Mouse (Mus musculus): Measurements from ENCODE around the gene Mical2. TPM values are rescaled to one million over a fixed set of nuclear protein-coding genes. Genes with fewer than 3 reads are reported as not detected.

The Mical2 gene
- polyA plus RNA-seq, 1 experiment from 2014 or later = 128 TPM

DNA sequence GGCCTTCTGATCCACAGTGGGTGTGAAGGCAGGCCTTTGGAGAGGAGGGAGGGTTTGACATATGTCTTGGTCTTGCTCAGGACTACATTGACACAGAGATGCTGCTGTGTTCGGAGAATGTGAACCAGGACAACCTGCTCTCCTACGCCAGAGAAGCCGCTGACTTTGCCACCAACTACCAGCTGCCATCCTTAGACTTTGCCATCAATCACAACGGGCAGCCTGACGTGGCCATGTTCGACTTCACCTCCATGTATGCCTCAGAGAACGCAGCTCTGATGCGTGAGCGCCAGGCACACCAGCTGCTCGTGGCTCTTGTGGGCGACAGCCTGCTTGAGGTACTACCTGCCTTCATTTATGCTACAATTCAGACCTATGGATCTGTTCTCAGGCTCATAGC is 92.7 kb downstream of the Mical2 start:
- Histone ChIP-seq H3K27ac (ENCODE audit: low read length) (peak overlapping the region; percentile 93), H3K4me2 (ENCODE audit: low read depth, low read length) (no peak overlapping the region), H3K36me3 (ENCODE audit: control insufficient read depth, insufficient read depth) (peaks cover 68% of the 10 kb centered on the region), H3K9me3 (replicated peaks; ENCODE audit: control insufficient read depth, low read length) (no peaks in the 10 kb centered on the region), H3K9ac (ENCODE audit: low read length) (no peak overlapping the region), H3K4me1 (ENCODE audit: control insufficient read depth, insufficient read depth, low read length) (peaks cover 41% of the 10 kb centered on the region), H3K4me3 (ENCODE audit: low read length) (no peak overlapping the region), H3K27me3 (ENCODE audit: control insufficient read depth, insufficient read depth, low read length) (no peaks in the 10 kb centered on the region)
- 95% methylated on average over 11 of the region's 11 CpGs for WGBS
- ATAC-seq (replicated peaks; ENCODE audit: extremely low read depth, insufficient read depth, low FRiP score) = no peak

DNA sequence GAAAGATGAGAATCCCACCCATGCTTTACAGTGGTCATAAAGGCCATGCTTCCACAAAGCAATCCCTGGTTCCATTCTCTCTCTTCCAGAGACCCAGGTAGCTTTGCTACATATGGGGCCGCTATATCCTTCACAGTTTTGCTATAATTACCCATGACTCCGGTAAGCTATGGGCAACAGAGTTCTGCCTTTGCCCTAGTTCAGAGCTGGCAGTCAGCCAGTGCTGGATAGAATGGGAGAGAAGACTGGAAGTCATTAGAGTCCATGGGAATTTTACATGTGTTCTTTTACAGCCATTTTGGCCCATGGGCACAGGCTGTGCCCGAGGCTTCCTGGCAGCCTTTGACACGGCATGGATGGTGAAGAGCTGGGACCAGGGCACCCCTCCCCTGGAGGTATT is 93.8 kb downstream of the Mical2 start:
- no peaks in the 10 kb centered on the region for H3K27me3 ChIP-seq (ENCODE audit: control insufficient read depth, insufficient read depth, low read length)
- H3K36me3 ChIP-seq (ENCODE audit: control insufficient read depth, insufficient read depth) = peaks cover 70% of the 10 kb centered on the region
- 62% methylated on average over 4 of the region's 4 CpGs for WGBS
- H3K9me3 ChIP-seq (replicated peaks; ENCODE audit: control insufficient read depth, low read length) = no peaks in the 10 kb centered on the region
- H3K27ac ChIP-seq (ENCODE audit: low read length) = peak overlapping the region; percentile 93
- H3K4me3 ChIP-seq (ENCODE audit: low read length) = no peak overlapping the region
- H3K4me1 ChIP-seq (ENCODE audit: control insufficient read depth, insufficient read depth, low read length) = peaks cover 41% of the 10 kb centered on the region
- no peak overlapping the region for H3K4me2 ChIP-seq (ENCODE audit: low read depth, low read length)
- no peak for ATAC-seq (replicated peaks; ENCODE audit: extremely low read depth, insufficient read depth, low FRiP score)
- H3K9ac ChIP-seq (ENCODE audit: low read length) = no peak overlapping the region

DNA sequence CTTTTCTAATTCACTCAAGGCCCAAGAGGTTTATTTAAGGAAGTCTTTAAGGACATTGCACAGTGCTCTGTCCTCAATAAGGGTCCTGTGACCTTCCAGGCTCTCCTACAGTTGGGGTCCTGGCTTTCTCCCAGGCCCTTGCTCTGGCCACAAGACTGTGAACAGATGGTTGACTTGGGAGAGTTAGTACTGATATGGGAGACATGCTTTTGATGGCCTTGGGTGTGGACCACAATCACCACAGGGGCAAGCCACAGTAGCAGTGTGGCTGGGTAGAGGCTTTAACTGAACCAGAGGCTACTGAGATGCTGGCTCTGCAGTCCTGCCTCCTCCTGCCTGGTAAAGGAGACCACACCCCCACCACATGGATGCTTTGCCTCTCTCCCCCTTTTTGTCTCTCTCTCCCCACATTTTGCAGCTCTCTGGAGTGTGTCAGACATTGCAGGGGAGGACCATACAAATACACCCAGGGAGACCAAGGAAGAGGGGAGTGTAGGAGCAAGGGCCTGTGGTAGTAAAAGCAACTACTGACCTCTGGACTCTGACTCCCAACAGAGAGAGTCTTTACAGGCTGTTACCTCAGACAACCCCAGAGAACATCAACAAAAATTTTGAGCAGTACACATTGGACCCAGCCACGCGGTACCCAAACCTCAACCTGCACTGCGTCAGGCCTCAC is 94.5 kb downstream of the Mical2 start:
- no peaks in the 10 kb centered on the region for H3K27me3 ChIP-seq (ENCODE audit: control insufficient read depth, insufficient read depth, low read length)
- no peak overlapping the region for H3K4me2 ChIP-seq (ENCODE audit: low read depth, low read length)
- peak overlapping the region; percentile 64 for H3K27ac ChIP-seq (ENCODE audit: low read length)
- H3K4me3 ChIP-seq (ENCODE audit: low read length) = no peak overlapping the region
- H3K9ac ChIP-seq (ENCODE audit: low read length) = 0 out of 2 replicates have a peak overlapping the region, but pooled peaks have one; percentile 27
- ATAC-seq (replicated peaks; ENCODE audit: extremely low read depth, insufficient read depth, low FRiP score) = no peak
- WGBS = 97% methylated on average over 3 of the region's 3 CpGs
- H3K36me3 ChIP-seq (ENCODE audit: control insufficient read depth, insufficient read depth) = peaks cover 69% of the 10 kb centered on the region
- no peaks in the 10 kb centered on the region for H3K9me3 ChIP-seq (replicated peaks; ENCODE audit: control insufficient read depth, low read length)
- peaks cover 41% of the 10 kb centered on the region for H3K4me1 ChIP-seq (ENCODE audit: control insufficient read depth, insufficient read depth, low read length)

DNA sequence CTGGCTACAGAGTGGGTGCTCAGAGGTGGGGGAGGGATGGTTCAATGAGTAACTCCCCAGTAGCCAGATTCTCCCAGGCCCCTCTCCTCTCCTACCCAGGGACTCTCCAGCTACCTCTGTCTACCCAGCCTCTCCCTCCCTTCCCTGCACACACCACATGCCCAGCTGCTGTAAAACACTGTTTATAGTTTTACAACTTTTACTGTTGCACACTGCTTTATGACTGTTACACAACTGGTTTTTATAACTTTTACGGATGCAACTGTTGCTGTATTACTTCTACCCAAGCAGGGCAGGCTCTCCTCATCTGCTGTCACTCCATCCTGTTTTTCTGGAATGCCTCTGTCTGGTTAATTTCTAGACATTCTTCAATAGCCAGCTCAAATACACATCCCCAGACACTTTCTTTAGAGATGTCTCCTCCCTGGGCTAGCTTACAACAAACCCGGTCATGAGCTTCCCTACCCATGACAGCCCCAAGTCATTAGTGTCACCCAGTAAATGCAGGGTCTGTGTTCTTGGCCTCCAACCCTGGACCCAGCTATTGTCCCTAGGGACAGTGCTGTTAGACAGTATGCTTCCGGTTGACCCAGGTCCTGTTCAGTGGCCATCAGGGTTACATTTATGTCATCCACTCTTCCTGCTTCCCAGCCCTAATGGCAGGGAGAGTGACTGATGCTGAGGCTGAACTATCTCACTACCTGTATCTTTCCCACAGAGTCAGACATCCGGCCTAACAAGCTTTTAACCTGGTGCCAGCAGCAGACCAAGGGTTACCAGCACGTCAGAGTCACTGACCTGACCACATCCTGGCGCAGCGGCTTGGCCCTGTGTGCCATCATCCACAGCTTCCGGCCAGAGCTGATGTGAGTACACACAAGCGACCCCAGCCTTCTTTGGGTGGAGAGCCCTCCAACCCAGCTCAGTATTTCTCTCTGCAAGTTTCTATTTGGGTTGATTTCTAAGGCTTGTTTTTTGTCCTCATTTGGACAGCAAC is 96.4 kb downstream of the Mical2 start:
- Histone ChIP-seq H3K27ac (ENCODE audit: low read length) (peak overlapping the region; percentile 16; the same call in 1 of the 2 replicates), H3K36me3 (ENCODE audit: control insufficient read depth, insufficient read depth) (peaks cover 72% of the 10 kb centered on the region), H3K4me3 (ENCODE audit: low read length) (no peak overlapping the region), H3K4me2 (ENCODE audit: low read depth, low read length) (no peak overlapping the region), H3K9me3 (replicated peaks; ENCODE audit: control insufficient read depth, low read length) (no peaks in the 10 kb centered on the region), H3K4me1 (ENCODE audit: control insufficient read depth, insufficient read depth, low read length) (peaks cover 24% of the 10 kb centered on the region), H3K27me3 (ENCODE audit: control insufficient read depth, insufficient read depth, low read length) (no peaks in the 10 kb centered on the region), H3K9ac (ENCODE audit: low read length) (no peak overlapping the region)
- 86% methylated on average over 9 of the region's 9 CpGs for WGBS
- ATAC-seq (replicated peaks; ENCODE audit: extremely low read depth, insufficient read depth, low FRiP score) = no peak

DNA sequence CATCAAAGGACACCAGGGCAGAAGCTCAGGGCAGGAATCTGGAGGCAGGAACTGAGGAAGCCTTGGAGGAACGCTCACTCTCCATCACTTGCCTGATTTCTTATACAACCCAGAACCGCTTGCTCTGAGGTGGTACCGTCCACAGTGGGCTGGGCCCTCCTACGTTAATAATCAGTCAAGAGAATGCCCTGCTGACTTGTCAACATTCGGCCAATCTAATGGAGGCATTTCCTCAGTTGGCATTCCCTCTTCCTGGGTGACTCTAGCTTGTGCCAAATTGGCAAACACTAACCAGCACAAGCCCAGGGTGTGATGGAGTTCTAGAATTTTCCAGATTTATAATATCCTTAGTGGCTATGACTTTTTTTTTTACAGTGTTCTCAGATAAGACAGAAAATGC is 98.9 kb downstream of the Mical2 start:
- ATAC-seq (replicated peaks; ENCODE audit: extremely low read depth, insufficient read depth, low FRiP score) = no peak
- Histone ChIP-seq H3K4me2 (ENCODE audit: low read depth, low read length) (no peak overlapping the region), H3K27ac (ENCODE audit: low read length) (no peak overlapping the region), H3K9me3 (replicated peaks; ENCODE audit: control insufficient read depth, low read length) (no peaks in the 10 kb centered on the region), H3K36me3 (ENCODE audit: control insufficient read depth, insufficient read depth) (peaks cover 80% of the 10 kb centered on the region), H3K27me3 (ENCODE audit: control insufficient read depth, insufficient read depth, low read length) (no peaks in the 10 kb centered on the region), H3K4me1 (ENCODE audit: control insufficient read depth, insufficient read depth, low read length) (peaks cover 3% of the 10 kb centered on the region; the same call in 1 of the 2 replicates), H3K9ac (ENCODE audit: low read length) (no peak overlapping the region), H3K4me3 (ENCODE audit: low read length) (no peak overlapping the region)
- WGBS = 88% methylated on average over 5 of the region's 5 CpGs

DNA sequence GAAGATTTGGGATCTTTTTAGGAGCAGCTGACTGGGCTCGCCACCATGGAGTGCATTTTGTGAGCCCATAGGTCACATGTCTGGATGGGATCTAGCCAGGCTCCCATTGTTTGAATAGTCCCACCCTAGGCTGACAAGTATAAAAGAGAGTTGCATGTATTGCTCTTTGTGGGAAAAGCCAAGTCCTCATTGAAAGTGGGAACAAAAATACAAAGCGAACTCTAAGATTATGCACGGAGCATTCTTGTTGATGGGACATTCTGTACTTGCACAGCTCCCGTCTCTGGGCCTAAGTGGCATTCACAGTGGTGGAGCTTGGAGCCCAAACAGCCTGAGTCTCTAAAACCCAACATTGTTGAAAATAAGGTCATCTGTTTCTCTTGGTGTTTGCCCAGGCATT is 101.2 kb downstream of the Mical2 start:
- H3K9me3 ChIP-seq (replicated peaks; ENCODE audit: control insufficient read depth, low read length) = no peaks in the 10 kb centered on the region
- no peak overlapping the region for H3K4me3 ChIP-seq (ENCODE audit: low read length)
- peaks cover 76% of the 10 kb centered on the region for H3K36me3 ChIP-seq (ENCODE audit: control insufficient read depth, insufficient read depth)
- no peak overlapping the region for H3K27ac ChIP-seq (ENCODE audit: low read length)
- WGBS = 80% methylated on average over 4 of the region's 4 CpGs
- no peak overlapping the region for H3K4me2 ChIP-seq (ENCODE audit: low read depth, low read length)
- ATAC-seq (replicated peaks; ENCODE audit: extremely low read depth, insufficient read depth, low FRiP score) = no peak
- H3K4me1 ChIP-seq (ENCODE audit: control insufficient read depth, insufficient read depth, low read length) = peaks cover 9% of the 10 kb centered on the region; the same call in 1 of the 2 replicates
- H3K9ac ChIP-seq (ENCODE audit: low read length) = no peak overlapping the region
- H3K27me3 ChIP-seq (ENCODE audit: control insufficient read depth, insufficient read depth, low read length) = no peaks in the 10 kb centered on the region

DNA sequence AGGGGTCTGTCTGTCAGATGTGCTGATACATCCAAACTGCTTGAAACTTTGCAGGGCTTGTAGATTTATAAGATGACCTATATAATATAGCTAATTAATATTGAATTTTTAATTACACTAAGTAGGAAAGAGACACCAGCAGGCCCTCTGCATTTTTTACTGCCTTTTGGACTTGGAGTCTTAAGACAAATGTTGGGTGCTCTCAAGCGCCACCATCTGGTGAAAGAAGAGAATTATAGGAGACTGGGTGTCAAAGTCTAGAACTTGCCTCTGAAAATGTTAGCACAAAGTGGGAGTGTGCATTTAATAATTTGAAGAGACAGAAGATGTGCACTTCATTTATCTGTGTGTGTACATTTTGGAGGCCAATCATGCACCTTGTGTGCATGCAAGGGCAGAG is 103.3 kb downstream of the Mical2 start:
- H3K36me3 ChIP-seq (ENCODE audit: control insufficient read depth, insufficient read depth) = peaks cover 63% of the 10 kb centered on the region

DNA sequence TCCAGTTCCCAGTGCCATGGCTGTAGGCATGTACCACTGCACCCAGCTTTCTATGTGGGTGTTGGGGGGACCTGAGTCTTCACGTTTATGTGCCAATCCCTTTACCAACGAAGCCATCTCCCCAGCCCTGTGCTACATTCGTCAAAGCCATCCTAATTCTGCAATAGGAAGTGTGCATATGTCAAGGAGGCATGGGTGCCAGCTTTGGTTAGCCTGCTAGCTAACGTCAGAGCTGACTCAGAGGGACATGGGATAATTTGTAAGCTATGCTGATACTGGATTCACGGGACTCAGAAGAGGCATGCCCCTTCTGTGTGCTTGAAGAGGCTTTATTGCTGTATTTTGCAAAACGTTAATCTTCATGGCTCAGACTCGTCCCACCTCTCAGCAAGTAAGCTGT is 103.8 kb downstream of the Mical2 start:
- ATAC-seq (replicated peaks; ENCODE audit: extremely low read depth, insufficient read depth, low FRiP score) = no peak
- Histone ChIP-seq H3K27ac (ENCODE audit: low read length) (no peak overlapping the region), H3K4me1 (ENCODE audit: control insufficient read depth, insufficient read depth, low read length) (peaks cover 15% of the 10 kb centered on the region), H3K9me3 (replicated peaks; ENCODE audit: control insufficient read depth, low read length) (no peaks in the 10 kb centered on the region), H3K4me2 (ENCODE audit: low read depth, low read length) (no peak overlapping the region), H3K27me3 (ENCODE audit: control insufficient read depth, insufficient read depth, low read length) (no peaks in the 10 kb centered on the region), H3K4me3 (ENCODE audit: low read length) (no peak overlapping the region), H3K36me3 (ENCODE audit: control insufficient read depth, insufficient read depth) (peaks cover 62% of the 10 kb centered on the region), H3K9ac (ENCODE audit: low read length) (no peak overlapping the region)
- WGBS = 70% methylated on average over 7 of the region's 7 CpGs

More for the DNA sequence above, 103.3 kb downstream of the Mical2 start:
- H3K27me3 ChIP-seq (ENCODE audit: control insufficient read depth, insufficient read depth, low read length) = no peaks in the 10 kb centered on the region
- no peak overlapping the region for H3K4me2 ChIP-seq (ENCODE audit: low read depth, low read length)
- ATAC-seq (replicated peaks; ENCODE audit: extremely low read depth, insufficient read depth, low FRiP score) = no peak
- H3K4me3 ChIP-seq (ENCODE audit: low read length) = no peak overlapping the region
- H3K9me3 ChIP-seq (replicated peaks; ENCODE audit: control insufficient read depth, low read length) = no peaks in the 10 kb centered on the region
- 6% methylated on average over 1 of the region's 1 CpGs for WGBS
- H3K9ac ChIP-seq (ENCODE audit: low read length) = no peak overlapping the region
- H3K27ac ChIP-seq (ENCODE audit: low read length) = no peak overlapping the region
- peaks cover 15% of the 10 kb centered on the region for H3K4me1 ChIP-seq (ENCODE audit: control insufficient read depth, insufficient read depth, low read length)

DNA sequence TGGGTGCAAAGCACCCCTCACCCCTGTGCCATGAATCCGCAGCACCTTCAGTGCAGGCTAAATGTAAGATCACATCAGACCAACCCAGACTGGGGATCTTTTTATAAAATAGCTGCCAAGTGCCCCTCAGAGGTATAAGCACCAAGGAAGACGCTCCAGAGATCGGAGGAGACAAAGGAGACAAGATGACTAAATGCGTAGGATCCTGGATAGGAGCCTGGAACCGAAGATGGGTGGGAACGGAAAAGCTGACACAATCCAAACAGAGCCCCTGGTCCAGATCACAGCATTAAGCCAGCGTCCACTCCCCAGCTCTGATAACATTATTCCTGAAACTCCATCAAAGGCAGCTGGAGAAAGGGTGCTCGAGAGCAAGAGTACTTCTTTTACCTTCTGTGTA is 105.3 kb downstream of the Mical2 start:
- ATAC-seq (replicated peaks; ENCODE audit: extremely low read depth, insufficient read depth, low FRiP score) = no peak
- Histone ChIP-seq H3K36me3 (ENCODE audit: control insufficient read depth, insufficient read depth) (peaks cover 65% of the 10 kb centered on the region), H3K27ac (ENCODE audit: low read length) (0 out of 2 replicates have a peak overlapping the region, but pooled peaks have one; percentile 5), H3K27me3 (ENCODE audit: control insufficient read depth, insufficient read depth, low read length) (no peaks in the 10 kb centered on the region), H3K4me2 (ENCODE audit: low read depth, low read length) (no peak overlapping the region), H3K4me1 (ENCODE audit: control insufficient read depth, insufficient read depth, low read length) (peaks cover 16% of the 10 kb centered on the region), H3K9me3 (replicated peaks; ENCODE audit: control insufficient read depth, low read length) (no peaks in the 10 kb centered on the region), H3K9ac (ENCODE audit: low read length) (no peak overlapping the region), H3K4me3 (ENCODE audit: low read length) (no peak overlapping the region)
- WGBS = 59% methylated on average over 8 of the region's 8 CpGs

All from heart, embryonic 16.5 days (tissue).